21 mouse cellular contexts compared by ENCODE assay signal in the genomic region with DNA sequence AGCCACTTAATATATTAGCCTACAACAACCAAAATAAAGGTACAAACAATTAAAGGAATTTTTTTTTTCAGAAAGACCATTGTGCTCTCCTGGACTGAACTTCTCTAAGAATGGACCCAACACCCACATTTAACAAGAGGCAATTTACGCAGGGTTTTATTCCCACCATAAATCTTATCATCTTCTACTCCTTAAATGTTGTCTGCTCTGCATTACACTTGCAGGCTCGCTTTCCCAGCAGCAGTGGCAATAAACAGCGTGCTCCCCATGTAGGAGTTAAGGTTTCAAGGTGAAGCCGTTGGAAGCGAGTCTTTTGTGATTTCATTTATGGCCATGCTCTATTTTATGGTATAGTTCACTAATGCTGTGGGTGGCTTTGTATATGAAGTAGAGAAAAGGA.
DNase-seq lines count a peak whose midpoint lies in the region; ATAC-seq and TF ChIP-seq lines count a peak whose summit lies in the region.
"Had no signal": no experiment of that assay in that cellular context is flagged by ENCODE, and none has a peak within 500 bp of the region (broad histone marks: within the 10 kb centered on the region; RNA-seq: fewer than 3 reads in every experiment).

No protein-coding gene starts in this region.

- DNase-seq in kidney, postnatal 0 days (ENCODE audit: low spot score) = peak; percentile 16
- DNase-seq in kidney, postnatal 25 days = no peak
- no peak for DNase-seq in gastrocnemius, adult 18-20 months (ENCODE audit: low spot score)
- DNase-seq: adrenal gland, adult 8-10 months; adrenal gland, postnatal 14 days; adrenal gland, postnatal 36 days; cerebellum, adult 11-12 months; cerebellum, adult 2 months; cerebellum, adult 9-10 months; cerebellum, postnatal 10 days; cerebellum, postnatal 25 days; forebrain, postnatal 0 days had no signal

- no peak overlapping the region for H3K27ac ChIP-seq in kidney, postnatal 0 days
- no peak overlapping the region for H3K27ac ChIP-seq in intestine, embryonic 15.5 days
- H3K27ac ChIP-seq in midbrain, embryonic 15.5 days = no peak overlapping the region
- H3K27ac ChIP-seq: embryonic facial prominence, embryonic 10.5 days; embryonic facial prominence, embryonic 12.5 days; forebrain, embryonic 13.5 days; forebrain, embryonic 15.5 days had no signal

- H3K4me3 ChIP-seq in kidney, postnatal 0 days (replicated peaks; ENCODE audit: low read depth, low read length) = no peak overlapping the region
- no peak overlapping the region for H3K4me3 ChIP-seq in intestine, embryonic 15.5 days (replicated peaks)
- no peak overlapping the region for H3K4me3 ChIP-seq in midbrain, embryonic 15.5 days
- H3K4me3 ChIP-seq: embryonic facial prominence, embryonic 10.5 days; embryonic facial prominence, embryonic 12.5 days; forebrain, embryonic 13.5 days; forebrain, embryonic 15.5 days had no signal

- no peaks in the 10 kb centered on the region for H3K36me3 ChIP-seq in kidney, postnatal 0 days (ENCODE audit: insufficient read depth, low read length)
- no peaks in the 10 kb centered on the region for H3K36me3 ChIP-seq in intestine, embryonic 15.5 days
- H3K36me3 ChIP-seq in midbrain, embryonic 15.5 days (replicated peaks) = no peaks in the 10 kb centered on the region
- H3K36me3 ChIP-seq: embryonic facial prominence, embryonic 10.5 days; embryonic facial prominence, embryonic 12.5 days; forebrain, embryonic 15.5 days; G1E had no signal

- no peak overlapping the region for H3K4me2 ChIP-seq in kidney, postnatal 0 days (ENCODE audit: low read length)
- no peak overlapping the region for H3K4me2 ChIP-seq in intestine, embryonic 15.5 days (replicated peaks)
- no peak overlapping the region for H3K4me2 ChIP-seq in midbrain, embryonic 15.5 days
- H3K4me2 ChIP-seq: embryonic facial prominence, embryonic 12.5 days; forebrain, embryonic 13.5 days; forebrain, embryonic 15.5 days had no signal

- 48% methylated on average over 5 of the region's 5 CpGs for WGBS in kidney, postnatal 0 days
- WGBS in intestine, embryonic 15.5 days = 52% methylated on average over 5 of the region's 5 CpGs
- WGBS in midbrain, embryonic 15.5 days = 88% methylated on average over 5 of the region's 5 CpGs

- TF ChIP-seq CTCF in kidney, postnatal 0 days (IDR thresholded peaks at IDR 0.05; ENCODE audit: low read depth) = no peak

- no peaks in the 10 kb centered on the region for H3K9me3 ChIP-seq in kidney, postnatal 0 days (replicated peaks; ENCODE audit: low read length)
- no peaks in the 10 kb centered on the region for H3K9me3 ChIP-seq in intestine, embryonic 15.5 days
- H3K9me3 ChIP-seq in midbrain, embryonic 15.5 days = no peaks in the 10 kb centered on the region
- H3K9me3 ChIP-seq: embryonic facial prominence, embryonic 10.5 days; embryonic facial prominence, embryonic 12.5 days; forebrain, embryonic 13.5 days; forebrain, embryonic 15.5 days; G1E had no signal

- no peak for ATAC-seq in kidney, postnatal 0 days (replicated peaks; ENCODE audit: low FRiP score, low read depth)
- ATAC-seq in intestine, embryonic 15.5 days = peak; percentile 74
- ATAC-seq in midbrain, embryonic 15.5 days (replicated peaks) = no peak
- ATAC-seq: activated CD4-positive, CD25-positive, alpha-beta regulatory T cell, adult 4 months; forebrain, embryonic 13.5 days; forebrain, embryonic 15.5 days; forebrain, postnatal 0 days had no signal

- H3K4me1 ChIP-seq in kidney, postnatal 0 days (replicated peaks; ENCODE audit: insufficient read depth, low read length) = no peaks in the 10 kb centered on the region
- H3K4me1 ChIP-seq in intestine, embryonic 15.5 days (replicated peaks) = no peaks in the 10 kb centered on the region
- H3K4me1 ChIP-seq in midbrain, embryonic 15.5 days = no peaks in the 10 kb centered on the region
- H3K4me1 ChIP-seq: embryonic facial prominence, embryonic 10.5 days; embryonic facial prominence, embryonic 12.5 days; forebrain, embryonic 13.5 days; forebrain, embryonic 15.5 days had no signal

- H3K9ac ChIP-seq in kidney, postnatal 0 days (ENCODE audit: low read depth, low read length) = no peak overlapping the region
- H3K9ac ChIP-seq in intestine, embryonic 15.5 days = no peak overlapping the region
- no peak overlapping the region for H3K9ac ChIP-seq in midbrain, embryonic 15.5 days
- H3K9ac ChIP-seq: embryonic facial prominence, embryonic 12.5 days; forebrain, embryonic 13.5 days; forebrain, embryonic 15.5 days; forebrain, postnatal 0 days had no signal

- no peaks in the 10 kb centered on the region for H3K27me3 ChIP-seq in kidney, postnatal 0 days (ENCODE audit: insufficient read depth, low read length)
- peaks cover 3% of the 10 kb centered on the region; the same call in 1 of the 2 replicates for H3K27me3 ChIP-seq in intestine, embryonic 15.5 days (replicated peaks)
- peaks cover 3% of the 10 kb centered on the region; the same call in 1 of the 2 replicates for H3K27me3 ChIP-seq in midbrain, embryonic 15.5 days (replicated peaks)
- H3K27me3 ChIP-seq: CH12.LX; forebrain, embryonic 13.5 days; forebrain, embryonic 15.5 days had no signal
